Mouse (Mus musculus) neutrophil, adult 5-6 weeks (primary cell): ENCODE data around the gene Cdnf. TPM values are rescaled to one million over a fixed set of nuclear protein-coding genes. Genes with fewer than 3 reads are reported as not detected.

Experiments used
- ATAC-seq: fragments of 151-379, 151-347 bp; 2 replicates; pipeline ENCODE4 v1.8.0; 2017; ENCODE audit warnings: mild to moderate bottlenecking, moderate TSS enrichment; ENCODE audit not compliant: insufficient number of reproducible peaks, poor library complexity, low FRiP score, severe bottlenecking; ENCODE audit errors: extremely low read depth
- total RNA-seq: library from RNA; stranded (forward); fragments of 200-1000 nt; gene quantifications from 2 replicates; pipeline ENCODE4 v1.2.3, GENCODE M21; 2017

Gene Cdnf
- total RNA-seq, result 0.98 and 1.3 TPM in 2 replicates

GRCm38 (mm10) chr2:3512552-3513454 is at the start of gene Cdnf, which contains the start of the genes Gm45902 and Hspa14:
Cdnf (plus strand) TSS chr2:3513030.
Gm45902 (minus strand) TSS chr2:3512790.
Hspa14 (minus strand) TSS chr2:3512814.
- peak; percentile 94 for ATAC-seq

- no peak for ATAC-seq
These were observed 38.9 kb upstream of the Cdnf start for GRCm38 (mm10) chr2:3473891-3474290.

- ATAC-seq, result no peak
These were observed 38.4 kb upstream of the Cdnf start for GRCm38 (mm10) chr2:3474361-3474805.

GRCm38 (mm10) chr2:3474861-3475283 is 38.0 kb upstream of the Cdnf start, which contains the start of gene Suv39h2:
Suv39h2 (minus strand) TSS chr2:3475031.
- ATAC-seq, result peak; percentile 92

DNA sequence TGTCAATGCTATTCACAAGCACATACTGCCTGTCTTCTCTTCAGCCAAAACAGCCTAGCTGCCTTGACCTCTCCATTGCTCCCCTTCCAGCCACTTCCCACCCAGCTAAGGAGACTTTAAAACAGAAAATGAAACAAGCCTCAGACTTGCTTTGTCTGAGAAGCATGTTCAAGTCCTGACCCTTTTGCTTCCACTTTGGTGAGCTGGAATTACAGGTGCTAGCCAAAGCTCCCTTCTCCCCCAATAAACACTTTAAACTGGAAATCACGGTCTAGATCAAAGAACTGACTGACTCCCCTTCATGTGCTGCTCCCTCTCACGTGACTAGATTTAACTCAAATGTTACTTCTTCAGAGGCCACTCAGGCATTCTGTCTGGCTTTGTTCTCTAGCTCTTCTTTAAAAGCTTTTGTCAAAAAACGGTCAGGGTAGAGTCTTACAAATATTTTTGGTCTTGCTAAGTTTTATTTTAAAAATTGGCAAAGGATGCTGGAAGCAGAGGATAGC is 37.0 kb upstream of the Cdnf start:
- no peak for ATAC-seq

DNA sequence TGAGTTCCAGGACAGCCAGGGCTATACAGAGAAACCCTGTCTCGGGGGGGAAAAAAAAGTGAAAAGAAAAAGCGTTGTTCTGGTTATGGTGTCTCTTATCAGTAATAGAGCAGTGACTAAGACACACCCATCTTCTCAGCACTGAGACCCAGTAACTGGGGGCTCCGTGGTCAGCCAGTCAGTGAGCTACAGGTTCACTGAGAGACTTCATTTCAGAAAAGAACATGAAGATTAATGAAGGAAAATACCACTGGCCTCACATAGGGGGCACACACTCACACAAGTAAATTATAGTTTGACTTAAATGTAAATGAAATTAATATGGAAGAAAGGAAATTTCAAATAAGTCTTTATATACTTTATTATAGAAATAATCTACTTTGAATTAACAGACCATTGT is 32.6 kb upstream of the Cdnf start:
- ATAC-seq, result no peak

GRCm38 (mm10) chr2:3489816-3490215 is 23.0 kb upstream of the Cdnf start:
- ATAC-seq, result no peak

GRCm38 (mm10) chr2:3493833-3494409 is 18.9 kb upstream of the Cdnf start:
- ATAC-seq, result no peak

- no peak for ATAC-seq
These were observed 13.3 kb upstream of the Cdnf start for GRCm38 (mm10) chr2:3499543-3499942.

DNA sequence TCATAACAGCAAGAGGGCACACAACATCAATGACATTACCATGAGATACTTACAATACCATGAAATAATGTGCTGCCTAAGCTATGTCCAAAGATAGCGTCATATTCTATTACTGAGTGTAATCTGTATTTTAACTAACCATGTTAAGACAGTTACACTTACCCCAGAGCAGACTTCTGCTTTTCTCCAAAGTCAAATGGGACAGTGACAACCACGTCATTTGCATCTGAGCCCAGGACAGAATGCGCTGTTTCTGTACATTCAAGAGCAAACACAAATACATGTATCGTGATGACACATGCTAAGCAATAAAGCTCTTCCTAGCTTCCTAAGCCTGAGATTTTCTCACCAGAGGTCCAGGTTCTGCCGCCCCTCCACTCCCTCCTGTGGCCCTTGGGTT is 11.9 kb upstream of the Cdnf start:
- ATAC-seq, result peak; percentile 67

GRCm38 (mm10) chr2:3512076-3512475 is 754 bp upstream of the Cdnf start:
- no peak for ATAC-seq

GRCm38 (mm10) chr2:3522558-3522957 is 9.7 kb downstream of the Cdnf start:
- no peak for ATAC-seq

DNA sequence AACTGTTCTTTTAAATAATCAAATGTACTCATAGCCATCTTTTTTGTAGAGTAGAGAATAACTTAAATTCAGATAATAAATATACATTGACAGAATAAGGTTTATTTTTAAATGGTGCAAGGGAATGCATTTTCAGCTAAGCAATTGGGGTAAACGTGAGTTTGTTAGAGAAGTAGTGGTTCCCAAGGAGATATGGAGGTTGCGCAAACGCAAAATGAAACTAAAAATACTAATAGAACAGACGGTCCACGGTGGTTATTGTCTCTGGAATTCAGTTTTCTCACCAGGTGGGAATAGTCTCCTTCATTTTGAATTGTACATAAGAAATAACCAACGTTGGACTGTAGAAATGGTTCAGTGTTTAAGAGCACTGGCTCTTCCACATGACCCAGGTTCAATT is 13.5 kb downstream of the Cdnf start:
- no peak for ATAC-seq

GRCm38 (mm10) chr2:3541307-3542079 is 28.7 kb downstream of the Cdnf start:
- ATAC-seq, result no peak

- no peak for ATAC-seq
These were observed 33.2 kb downstream of the Cdnf start for GRCm38 (mm10) chr2:3546055-3546454.

GRCm38 (mm10) chr2:3546588-3546987 is 33.8 kb downstream of the Cdnf start:
- ATAC-seq, result peak; percentile 78; the same call in 1 of the 2 replicates

GRCm38 (mm10) chr2:3570186-3570585 is 57.4 kb downstream of the Cdnf start, which contains the start of gene Fam107b:
Fam107b (plus strand) TSS chr2:3570488.
- ATAC-seq, result no peak

DNA sequence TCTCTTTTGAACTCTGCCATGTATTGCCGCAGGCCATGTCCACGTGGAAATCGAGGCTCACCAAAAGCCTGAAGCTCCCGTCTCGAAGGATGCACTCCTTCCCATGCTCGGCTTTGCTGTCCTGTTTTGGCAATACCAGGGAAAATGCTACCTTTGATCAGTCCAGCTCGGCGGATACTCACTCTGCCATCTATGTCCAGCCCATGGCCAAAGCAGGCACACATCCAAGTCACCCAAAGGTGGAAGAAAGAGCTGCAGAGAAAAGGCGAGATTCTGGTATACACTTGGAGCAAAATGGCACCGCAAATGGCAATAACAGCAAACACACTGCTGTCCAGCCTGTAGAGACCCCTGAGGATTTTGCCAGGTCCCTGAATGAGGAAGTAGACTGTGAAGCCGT is 57.8 kb downstream of the Cdnf start:
- ATAC-seq, result no peak

DNA sequence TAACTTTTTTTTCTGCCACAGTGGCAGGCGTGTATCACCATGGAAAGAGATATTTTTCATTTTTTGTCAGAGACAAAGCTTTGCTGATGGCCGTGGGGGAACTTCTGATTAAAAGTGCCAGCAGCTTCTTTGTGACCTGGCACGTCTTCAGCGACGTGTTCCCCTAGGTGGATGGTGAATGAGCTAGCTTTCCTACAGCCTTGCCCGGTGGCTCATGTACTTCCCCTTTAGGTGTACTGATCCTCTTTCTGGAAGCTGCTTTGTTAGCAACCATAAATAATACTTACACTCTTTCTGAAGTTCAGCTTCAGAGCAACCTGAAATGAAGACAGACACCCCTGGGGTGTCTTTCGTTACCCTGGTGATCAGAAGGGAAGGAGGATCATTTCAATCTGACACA is 61.1 kb downstream of the Cdnf start:
- ATAC-seq, result peak; percentile 48; the same call in 1 of the 2 replicates
